ENCODE assay signal across 12 mouse cellular contexts in genomic region chr10:75633048-75633447, GRCm38 (mm10). TPM values are rescaled to one million over a fixed set of nuclear protein-coding genes. Genes with fewer than 3 reads are reported as not detected.
A peak's percentile ranks its signal among the peaks of the same experiment; 100 is the strongest.
DNase-seq lines count a peak whose midpoint lies in the region; ATAC-seq and TF ChIP-seq lines count a peak whose summit lies in the region.
"Had no signal": no experiment of that assay in that cellular context is flagged by ENCODE, and none has a peak within 500 bp of the region (broad histone marks: within the 10 kb centered on the region; RNA-seq: fewer than 3 reads in every experiment).

No protein-coding gene starts in this region.

- no peaks in the 10 kb centered on the region for H3K4me1 ChIP-seq in midbrain, embryonic 11.5 days (ENCODE audit: control insufficient read depth, insufficient read depth, low read length)
- H3K4me1 ChIP-seq in midbrain, embryonic 13.5 days (replicated peaks): no peaks in the 10 kb centered on the region
- peaks cover 12% of the 10 kb centered on the region; the same call in 1 of the 2 replicates for H3K4me1 ChIP-seq in heart, postnatal 0 days (ENCODE audit: control insufficient read depth, insufficient read depth)
- H3K4me1 ChIP-seq in stomach, postnatal 0 days (replicated peaks; ENCODE audit: control insufficient read depth, insufficient read depth): no peaks in the 10 kb centered on the region
- H3K4me1 ChIP-seq: forebrain, embryonic 12.5 days; limb, embryonic 12.5 days had no signal

- H3K27ac ChIP-seq in midbrain, embryonic 11.5 days (ENCODE audit: low read depth, low read length): no peak overlapping the region
- H3K27ac ChIP-seq in midbrain, embryonic 13.5 days: no peak overlapping the region
- H3K27ac ChIP-seq in heart, postnatal 0 days (ENCODE audit: low read depth): peak overlapping the region; percentile 1; the same call in 1 of the 2 replicates
- H3K27ac ChIP-seq in stomach, postnatal 0 days (replicated peaks): peak overlapping the region; percentile 76
- H3K27ac ChIP-seq: forebrain, embryonic 12.5 days; limb, embryonic 12.5 days had no signal

- 80% methylated on average over 5 of the region's 5 CpGs for WGBS in midbrain, embryonic 11.5 days
- 85% methylated on average over 5 of the region's 5 CpGs for WGBS in midbrain, embryonic 13.5 days
- 68% methylated on average over 5 of the region's 5 CpGs for WGBS in heart, postnatal 0 days
- WGBS in stomach, postnatal 0 days: 50% methylated on average over 5 of the region's 5 CpGs

- H3K27me3 ChIP-seq in midbrain, embryonic 11.5 days (ENCODE audit: control insufficient read depth, insufficient read depth, low read length): no peaks in the 10 kb centered on the region
- H3K27me3 ChIP-seq in midbrain, embryonic 13.5 days: no peaks in the 10 kb centered on the region
- H3K27me3 ChIP-seq in heart, postnatal 0 days (ENCODE audit: control insufficient read depth, insufficient read depth, low read length): no peaks in the 10 kb centered on the region
- no peaks in the 10 kb centered on the region for H3K27me3 ChIP-seq in stomach, postnatal 0 days (ENCODE audit: control insufficient read depth, insufficient read depth, low read length)
- H3K27me3 ChIP-seq: forebrain, embryonic 12.5 days; limb, embryonic 12.5 days; Patski had no signal

- no peak overlapping the region for H3K9ac ChIP-seq in midbrain, embryonic 11.5 days (ENCODE audit: low read length)
- H3K9ac ChIP-seq in midbrain, embryonic 13.5 days (replicated peaks): no peak overlapping the region
- no peak overlapping the region for H3K9ac ChIP-seq in heart, postnatal 0 days (replicated peaks; ENCODE audit: low read depth, low read length)
- H3K9ac ChIP-seq in stomach, postnatal 0 days (ENCODE audit: low read length): no peak overlapping the region
- H3K9ac ChIP-seq: forebrain, embryonic 12.5 days; limb, embryonic 12.5 days had no signal

- no peak overlapping the region for H3K4me3 ChIP-seq in midbrain, embryonic 11.5 days (ENCODE audit: low read depth, low read length)
- no peak overlapping the region for H3K4me3 ChIP-seq in midbrain, embryonic 13.5 days (replicated peaks)
- H3K4me3 ChIP-seq in heart, postnatal 0 days (ENCODE audit: low read depth, low read length): no peak overlapping the region
- H3K4me3 ChIP-seq in stomach, postnatal 0 days (ENCODE audit: low read depth, low read length): no peak overlapping the region
- H3K4me3 ChIP-seq: forebrain, embryonic 12.5 days; limb, embryonic 12.5 days had no signal

- H3K9me3 ChIP-seq in midbrain, embryonic 11.5 days (ENCODE audit: control insufficient read depth, low read length): no peaks in the 10 kb centered on the region
- H3K9me3 ChIP-seq in midbrain, embryonic 13.5 days: no peaks in the 10 kb centered on the region
- H3K9me3 ChIP-seq in heart, postnatal 0 days (replicated peaks; ENCODE audit: control insufficient read depth, low read length): no peaks in the 10 kb centered on the region; the same call in 1 of the 2 replicates
- H3K9me3 ChIP-seq in stomach, postnatal 0 days (ENCODE audit: control insufficient read depth, low read length): no peaks in the 10 kb centered on the region
- H3K9me3 ChIP-seq: forebrain, embryonic 12.5 days; limb, embryonic 12.5 days had no signal

- no peak for TF ChIP-seq EP300 in heart, postnatal 0 days (IDR thresholded peaks at IDR 0.05; ENCODE audit: low read depth)
- no peak for TF ChIP-seq EP300 in stomach, postnatal 0 days (optimal IDR thresholded peaks at IDR 0.05)

- H3K36me3 ChIP-seq in midbrain, embryonic 11.5 days (ENCODE audit: control insufficient read depth, insufficient read depth, low read length): no peaks in the 10 kb centered on the region
- H3K36me3 ChIP-seq in midbrain, embryonic 13.5 days: no peaks in the 10 kb centered on the region
- H3K36me3 ChIP-seq in heart, postnatal 0 days (replicated peaks; ENCODE audit: control insufficient read depth, insufficient read depth, low read length): no peaks in the 10 kb centered on the region
- no peaks in the 10 kb centered on the region for H3K36me3 ChIP-seq in stomach, postnatal 0 days (ENCODE audit: control insufficient read depth, insufficient read depth, low read length)
- H3K36me3 ChIP-seq: forebrain, embryonic 12.5 days; limb, embryonic 12.5 days had no signal

- peak; percentile 56 for DNase-seq in gastrocnemius, adult 18-20 months (ENCODE audit: low spot score)
- DNase-seq in gastrocnemius, adult 8-10 months (ENCODE audit: low spot score in 2 of 2): no peak
- DNase-seq in midbrain, embryonic 11.5 days (ENCODE audit: low spot score, missing footprints): peak; percentile 75
- DNase-seq in heart, postnatal 0 days (ENCODE audit: low spot score): no peak
- DNase-seq in stomach, postnatal 0 days (ENCODE audit: low spot score): no peak
- no peak for DNase-seq in embryo, embryonic 10.5 days (ENCODE audit: low spot score)
- no peak for DNase-seq in spleen, postnatal 4 days (ENCODE audit: low spot score in 2 of 2)

- ATAC-seq in midbrain, embryonic 11.5 days (ENCODE audit: low FRiP score): no peak
- ATAC-seq in midbrain, embryonic 13.5 days: no peak
- ATAC-seq in heart, postnatal 0 days (ENCODE audit: insufficient read depth, low read depth): peak; percentile 56
- ATAC-seq in stomach, postnatal 0 days (ENCODE audit: low FRiP score, low TSS enrichment): peak; percentile 81
- ATAC-seq: Patski had no signal

- no peak overlapping the region for H3K4me2 ChIP-seq in midbrain, embryonic 11.5 days
- no peak overlapping the region for H3K4me2 ChIP-seq in midbrain, embryonic 13.5 days (replicated peaks)
- H3K4me2 ChIP-seq in heart, postnatal 0 days (ENCODE audit: low read depth, low read length): no peak overlapping the region
- H3K4me2 ChIP-seq in stomach, postnatal 0 days (replicated peaks; ENCODE audit: low read depth): no peak overlapping the region
- H3K4me2 ChIP-seq: forebrain, embryonic 12.5 days; limb, embryonic 12.5 days had no signal

- TF ChIP-seq CTCF in heart, postnatal 0 days (IDR thresholded peaks at IDR 0.05; ENCODE audit: low read depth): no peak
- no peak for TF ChIP-seq CTCF in stomach, postnatal 0 days (IDR thresholded peaks at IDR 0.05; ENCODE audit: low read depth)

RNA-seq across cellular contexts. Expression of gene Susd2, which starts 10.8 kb away (rescaled TPM):
- 1 to 10 TPM; 1.8 to 2.3 TPM for total RNA-seq in gastrocnemius, adult 18-20 months (2021)
- 1 to 10 TPM in 1 of 4 experiments, under 1 TPM in 3; 0.53 to 2.1 (median 0.78) TPM for total RNA-seq in gastrocnemius, adult 8-10 months (2022)
- polyA plus RNA-seq in midbrain, embryonic 11.5 days (2014; fragmentation: Nextera tagmentation; extraction: Ambion mirVana): 1.2 and 1.6 TPM in 2 replicates
- polyA plus RNA-seq in midbrain, embryonic 13.5 days (2015; fragmentation: Nextera tagmentation; extraction: Ambion mirVana): 2.0 and 2.3 TPM in 2 replicates
- 6.1 and 7.9 TPM in 2 replicates for total RNA-seq in heart, postnatal 0 days (2014; rRNA removed; ENCODE audit: low replicate concordance)
- 3.6 and 4.1 TPM in 2 replicates for polyA plus RNA-seq in heart, postnatal 0 days (2015; fragmentation: Nextera tagmentation; extraction: Ambion mirVana)
- polyA plus RNA-seq in stomach, postnatal 0 days (2015; fragmentation: Nextera tagmentation; extraction: Ambion mirVana): 12.2 and 14.1 TPM in 2 replicates

RNA-seq across cellular contexts. Expression of gene Ggt5, which starts 43.9 kb away (rescaled TPM):
- 1 to 10 TPM; 2.4 to 2.8 TPM for total RNA-seq in gastrocnemius, adult 18-20 months (2021)
- 1 to 10 TPM; 1.2 to 2.5 (median 2.0) TPM for total RNA-seq in gastrocnemius, adult 8-10 months (2022)
- 0.25 and 0.29 TPM in 2 replicates for polyA plus RNA-seq in midbrain, embryonic 11.5 days (2014; fragmentation: Nextera tagmentation; extraction: Ambion mirVana)
- polyA plus RNA-seq in midbrain, embryonic 13.5 days (2015; fragmentation: Nextera tagmentation; extraction: Ambion mirVana): 1.9 and 2.4 TPM in 2 replicates
- 17.8 and 53.4 TPM in 2 replicates for total RNA-seq in heart, postnatal 0 days (2014; rRNA removed; ENCODE audit: low replicate concordance)
- 6.7 and 7.6 TPM in 2 replicates for polyA plus RNA-seq in heart, postnatal 0 days (2015; fragmentation: Nextera tagmentation; extraction: Ambion mirVana)
- 2.6 and 2.8 TPM in 2 replicates for polyA plus RNA-seq in stomach, postnatal 0 days (2015; fragmentation: Nextera tagmentation; extraction: Ambion mirVana)
- polyA plus RNA-seq: C2C12, Patski had no signal

Comparison
In these comparisons a context has a peak if more than half of its experiments do, and no peak if none do; other contexts are left out.
1. DNase-seq: peak in gastrocnemius, adult 18-20 months (single experiment) and midbrain, embryonic 11.5 days (single experiment); none in gastrocnemius, adult 8-10 months (0 of 2), heart, postnatal 0 days (single experiment), stomach, postnatal 0 days (single experiment), embryo, embryonic 10.5 days (single experiment) and spleen, postnatal 4 days (0 of 2).
2. ATAC-seq: peak in heart, postnatal 0 days (single experiment) and stomach, postnatal 0 days (single experiment); none in midbrain, embryonic 11.5 days (single experiment) and midbrain, embryonic 13.5 days (single experiment).
3. H3K27ac ChIP-seq: peak in heart, postnatal 0 days (single experiment) and stomach, postnatal 0 days (single experiment); none in midbrain, embryonic 11.5 days (single experiment) and midbrain, embryonic 13.5 days (single experiment).